Mouse (Mus musculus) neural tube, embryonic 14.5 days (tissue): ENCODE measurements around the gene Msi1. TPM values are rescaled to one million over a fixed set of nuclear protein-coding genes. Genes with fewer than 3 reads are reported as not detected.
A peak's percentile ranks its signal among the peaks of the same experiment; 100 is the strongest.
"Not testable (repeated sequence)": the region's sequence is repeated elsewhere in the genome, so short reads cannot be mapped to it uniquely, and the experiment has no call there.

Experiments
- ATAC-seq: fragments of 200-750 bp; cut with Nextera tagmentation; 2 replicates; pipeline ENCODE4 v1.8.0; 2017; ENCODE audit warnings: low read depth, mild to moderate bottlenecking, moderate TSS enrichment, moderate library complexity
- H3K27ac ChIP-seq: fragments of 300-500 bp; sonication (generic); 2 replicates; pipeline ENCODE4 v1.5.1; 2014; ENCODE audit warnings: low read depth, mild to moderate bottlenecking, control low read depth, low read length, moderate library complexity, mixed read lengths
- H3K27me3 ChIP-seq: fragments of 300-500 bp; sonication (generic); 2 replicates; pipeline ENCODE4 v1.6.1; 2014; ENCODE audit warnings: low read length; ENCODE audit not compliant: control insufficient read depth, insufficient read depth
- H3K36me3 ChIP-seq: fragments of 300-500 bp; sonication (generic); 2 replicates; pipeline ENCODE4 v1.6.1; 2014; ENCODE audit warnings: low read length, mixed read lengths; ENCODE audit not compliant: control insufficient read depth, insufficient read depth
- H3K4me1 ChIP-seq: fragments of 300-500 bp; sonication (generic); 2 replicates; pipeline ENCODE4 v1.6.1; 2014; ENCODE audit warnings: low read length; ENCODE audit not compliant: control insufficient read depth, insufficient read depth
- H3K4me2 ChIP-seq: fragments of 300-500 bp; sonication (generic); 2 replicates; pipeline ENCODE4 v1.6.1; 2014; ENCODE audit warnings: mild to moderate bottlenecking, low read depth, low read length, control low read depth
- H3K4me3 ChIP-seq: fragments of 300-500 bp; sonication (generic); 2 replicates; pipeline ENCODE4 v1.5.1; 2014; ENCODE audit warnings: low read depth, low read length, control low read depth, mixed read lengths
- H3K9ac ChIP-seq: fragments of 300-500 bp; sonication (generic); replicated peaks from 2 replicates; pipeline ENCODE4 v1.6.1; 2014; ENCODE audit warnings: low read depth, mild to moderate bottlenecking, control low read depth, low read length, mixed read lengths
- H3K9me3 ChIP-seq: fragments of 300-500 bp; sonication (generic); 2 replicates; pipeline ENCODE4 v1.6.1; 2016; ENCODE audit warnings: low read length; ENCODE audit not compliant: control insufficient read depth
- WGBS: fragments of 180-500 bp; shearing (Covaris S2); extraction: QIAGEN DNeasy Blood & Tissue Kit; methylation state at CpG from one replicate; pipeline ENCODE4 v1.1.7; 2014; 5-methylcytosine and 5-hydroxymethylcytosine counted together
- polyA plus RNA-seq: library from polyadenylated mRNA; unstranded; fragments of >200 nt; fragmentation: Nextera tagmentation; extraction: Ambion mirVana; gene quantifications from 2 replicates; pipeline ENCODE4 v1.2.1, GENCODE M21; 2014

Gene Msi1
- polyA plus RNA-seq, 1 experiment from 2014 or later, result 55.1 TPM

DNA sequence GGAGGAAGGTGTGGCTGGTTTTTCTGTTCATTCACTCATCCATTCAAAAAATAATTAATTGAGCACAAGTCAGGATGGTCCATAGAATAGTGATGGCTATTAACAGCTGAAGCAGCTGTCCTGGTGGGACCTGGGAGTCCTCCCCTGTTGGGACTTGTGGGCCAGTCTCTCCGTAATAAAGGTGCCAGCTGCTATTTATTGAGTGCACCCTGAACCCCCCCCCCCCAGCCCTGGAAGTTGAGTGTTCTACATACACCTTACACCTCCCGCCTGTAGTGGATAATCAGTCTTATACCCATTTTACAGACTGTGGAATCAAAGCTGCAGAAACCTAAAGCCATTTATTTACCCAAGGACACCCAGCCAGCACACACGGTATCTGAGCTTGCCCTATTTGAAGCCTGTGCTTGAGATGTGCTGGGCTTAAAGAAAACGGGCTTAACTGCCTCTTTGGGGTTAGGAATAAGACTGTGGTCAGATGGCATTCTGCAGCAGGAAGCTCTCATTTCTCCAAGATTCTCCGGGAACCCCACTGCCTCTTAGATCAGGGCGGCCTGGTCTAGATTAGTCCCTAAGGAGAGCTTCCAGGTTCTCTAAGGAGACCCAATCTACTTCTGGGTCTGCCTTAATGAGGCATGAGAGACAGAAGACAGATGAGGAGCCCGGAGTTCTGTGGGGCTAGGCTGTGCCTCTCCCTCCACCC lies 8.0 kb downstream of the Msi1 start:
- no peaks in the 10 kb centered on the region for H3K9me3 ChIP-seq
- WGBS, result 16% methylated on average over 7 of the region's 7 CpGs
- ATAC-seq, result peak; percentile 3; the same call in 1 of the 2 replicates
- H3K4me1 ChIP-seq, result peaks cover 58% of the 10 kb centered on the region
- no peak overlapping the region for H3K4me3 ChIP-seq
- peak overlapping the region; percentile 100 for H3K27ac ChIP-seq
- H3K4me2 ChIP-seq, result peak overlapping the region; percentile 64
- H3K27me3 ChIP-seq, result no peaks in the 10 kb centered on the region
- H3K9ac ChIP-seq, result peak overlapping the region; percentile 73; the same call in 1 of the 2 replicates
- H3K36me3 ChIP-seq, result peaks cover 27% of the 10 kb centered on the region

DNA sequence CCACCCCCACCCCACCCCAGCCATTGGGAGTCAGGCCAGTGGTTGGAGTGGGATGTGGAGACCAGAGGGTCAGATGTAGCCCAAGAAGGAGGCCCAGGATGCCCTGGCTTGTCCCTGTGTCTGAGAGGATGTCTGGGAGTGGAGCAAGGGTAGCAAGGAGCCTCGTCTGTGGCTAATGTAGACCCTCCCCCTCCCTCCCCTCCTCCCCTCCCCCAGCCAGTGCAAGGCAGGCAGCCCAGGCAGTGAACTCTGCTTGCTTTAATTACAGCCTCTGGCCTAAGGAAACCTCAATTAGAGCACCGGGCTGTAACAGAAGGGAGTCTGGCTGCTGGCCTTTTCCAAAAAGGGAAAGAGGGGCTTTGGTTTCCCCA lies 8.5 kb downstream of the Msi1 start:
- peaks cover 53% of the 10 kb centered on the region for H3K4me1 ChIP-seq
- H3K36me3 ChIP-seq, result peaks cover 30% of the 10 kb centered on the region
- H3K4me2 ChIP-seq, result peak overlapping the region; percentile 20; the same call in 1 of the 2 replicates
- no peak for ATAC-seq
- peak overlapping the region; percentile 100 for H3K27ac ChIP-seq
- WGBS, result 0% methylated on average over 2 of the region's 2 CpGs
- H3K9me3 ChIP-seq, result no peaks in the 10 kb centered on the region
- H3K9ac ChIP-seq, result peak overlapping the region; percentile 28; the same call in 1 of the 2 replicates
- H3K27me3 ChIP-seq, result no peaks in the 10 kb centered on the region
- H3K4me3 ChIP-seq, result no peak overlapping the region

DNA sequence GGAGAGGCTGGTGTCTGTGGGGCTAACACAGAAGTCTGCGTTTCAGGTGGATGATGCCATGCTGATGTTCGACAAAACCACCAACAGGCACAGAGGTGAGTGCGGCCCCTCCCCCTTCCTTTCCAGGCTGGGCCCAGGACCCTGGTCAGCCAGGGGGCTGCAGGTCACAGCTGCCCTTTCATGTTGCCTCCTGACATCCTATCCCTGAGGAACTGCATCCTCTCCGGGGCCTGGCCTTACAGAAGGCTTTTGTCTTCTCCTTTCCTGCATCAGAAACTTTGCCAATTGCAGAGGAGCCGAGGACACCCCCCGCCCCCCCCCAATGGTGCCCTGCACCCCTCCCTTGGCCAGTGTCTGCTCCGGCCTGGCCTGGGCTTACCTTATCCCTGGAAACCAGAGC lies 9.3 kb downstream of the Msi1 start:
- Histone ChIP-seq H3K9ac (no peak overlapping the region), H3K4me3 (no peak overlapping the region), H3K27ac (peak overlapping the region; percentile 100; the same call in 1 of the 2 replicates), H3K4me2 (peak overlapping the region; percentile 20; the same call in 1 of the 2 replicates), H3K27me3 (no peaks in the 10 kb centered on the region), H3K36me3 (peaks cover 35% of the 10 kb centered on the region), H3K9me3 (no peaks in the 10 kb centered on the region), H3K4me1 (peaks cover 52% of the 10 kb centered on the region)
- WGBS, result 39% methylated on average over 7 of the region's 7 CpGs
- no peak for ATAC-seq

DNA sequence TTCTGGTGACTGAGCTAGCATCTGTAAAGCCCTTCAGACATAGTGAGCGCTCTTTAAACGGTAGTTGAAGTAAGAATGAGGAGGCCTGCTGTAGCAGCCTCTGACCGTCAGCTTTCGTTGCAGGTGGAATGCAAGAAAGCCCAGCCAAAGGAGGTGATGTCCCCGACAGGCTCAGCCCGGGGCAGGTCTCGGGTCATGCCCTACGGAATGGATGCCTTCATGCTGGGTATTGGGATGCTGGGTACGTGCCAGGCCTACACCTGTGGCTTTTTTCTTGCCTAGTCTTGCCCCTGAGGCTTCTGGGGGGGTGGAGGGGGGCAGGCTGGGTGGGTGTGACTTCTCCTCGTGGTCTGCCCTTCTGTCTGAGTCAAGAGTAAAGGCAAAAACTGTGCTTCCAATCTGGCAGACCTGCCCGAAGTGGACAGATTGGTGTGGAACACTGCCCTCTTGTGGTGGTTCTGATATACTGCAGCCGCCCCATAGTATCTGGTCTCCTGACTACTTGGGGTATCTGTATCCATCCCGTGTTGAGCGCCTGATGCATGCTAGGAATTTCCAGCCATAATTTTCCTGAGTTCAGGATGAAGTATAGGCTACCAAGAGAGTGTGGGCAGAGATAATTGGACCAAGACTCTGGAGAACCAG lies 11.9 kb downstream of the Msi1 start:
- 37% methylated on average over 14 of the region's 14 CpGs for WGBS
- no peak overlapping the region for H3K4me2 ChIP-seq
- H3K36me3 ChIP-seq, result peaks cover 54% of the 10 kb centered on the region
- no peak overlapping the region for H3K4me3 ChIP-seq
- no peaks in the 10 kb centered on the region for H3K9me3 ChIP-seq
- H3K9ac ChIP-seq, result no peak overlapping the region
- ATAC-seq, result no peak
- H3K27ac ChIP-seq, result 0 out of 2 replicates have a peak overlapping the region, but pooled peaks have one; percentile 16
- H3K27me3 ChIP-seq, result no peaks in the 10 kb centered on the region
- H3K4me1 ChIP-seq, result peaks cover 25% of the 10 kb centered on the region

DNA sequence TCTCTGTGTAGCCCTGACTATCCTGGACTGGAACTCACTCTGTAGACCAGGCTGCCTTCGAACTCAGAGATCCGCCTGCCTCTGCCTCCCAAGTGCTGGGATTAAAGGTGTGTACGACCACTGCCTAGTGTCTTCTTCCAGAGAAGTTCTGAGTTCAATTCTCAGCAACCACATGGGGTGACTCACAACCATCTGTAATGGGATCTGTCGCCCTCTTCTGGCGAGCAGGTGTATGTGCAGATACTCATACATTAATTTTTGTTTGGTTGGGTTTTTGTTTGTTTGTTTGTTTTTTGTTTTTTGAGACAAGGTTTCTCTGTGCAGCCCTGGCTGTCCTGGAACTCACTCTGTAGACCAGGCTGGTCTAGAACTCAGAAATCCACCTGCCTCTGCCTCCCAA lies 13.3 kb downstream of the Msi1 start:
- not testable (repeated sequence) for H3K27ac ChIP-seq, H3K4me2 ChIP-seq, H3K9me3 ChIP-seq, H3K9ac ChIP-seq, ATAC-seq, H3K4me3 ChIP-seq, H3K27me3 ChIP-seq
- 75% methylated on average over 5 of the region's 5 CpGs for WGBS
- H3K4me1 ChIP-seq, result peaks cover 12% of the 10 kb centered on the region
- H3K36me3 ChIP-seq, result peaks cover 60% of the 10 kb centered on the region

DNA sequence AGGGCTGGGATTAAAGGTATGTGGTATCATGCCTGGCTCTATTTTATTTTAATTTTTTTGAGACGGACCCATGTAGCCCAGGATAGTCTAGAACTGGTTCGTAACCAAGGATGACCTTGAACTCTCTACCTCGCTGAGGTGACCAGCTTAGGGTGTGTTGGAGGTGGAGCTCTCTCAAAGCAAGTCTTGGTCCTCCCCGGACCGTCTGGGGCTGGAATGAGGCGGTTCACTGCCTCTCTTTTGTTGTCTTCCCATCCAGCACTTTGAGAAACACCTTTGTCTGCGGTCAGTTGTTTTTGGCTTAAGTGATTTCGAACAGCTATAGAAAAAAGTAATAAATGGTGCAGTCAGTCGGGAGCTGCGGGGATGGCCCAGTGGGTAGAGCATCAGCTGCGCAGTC lies 14.7 kb downstream of the Msi1 start:
- ATAC-seq, result no peak
- Histone ChIP-seq H3K9ac (no peak overlapping the region), H3K36me3 (peaks cover 54% of the 10 kb centered on the region), H3K27ac (no peak overlapping the region), H3K27me3 (no peaks in the 10 kb centered on the region), H3K9me3 (no peaks in the 10 kb centered on the region), H3K4me3 (no peak overlapping the region), H3K4me2 (no peak overlapping the region), H3K4me1 (no peaks in the 10 kb centered on the region)
- 83% methylated on average over 11 of the region's 11 CpGs for WGBS

DNA sequence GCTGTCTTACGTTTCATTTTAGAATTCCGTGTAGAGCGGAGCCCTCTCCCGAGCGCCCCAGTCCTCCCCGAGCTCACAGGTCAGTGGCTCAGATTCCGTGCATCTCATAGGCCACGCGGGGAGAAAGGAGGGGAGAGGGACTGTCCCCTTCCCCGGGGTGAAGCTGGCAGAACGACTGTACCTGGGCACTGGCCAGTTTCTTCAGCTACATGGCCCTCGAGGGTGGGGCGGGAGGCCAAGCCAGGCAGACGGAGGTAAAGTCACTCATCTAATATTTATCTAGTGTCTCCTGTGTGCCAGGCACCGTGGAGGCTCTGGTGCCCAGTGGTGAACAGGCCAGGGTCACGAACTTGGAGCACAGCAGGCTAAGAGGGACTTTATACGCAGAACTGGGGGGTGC lies 17.7 kb downstream of the Msi1 start:
- no peak for ATAC-seq
- no peaks in the 10 kb centered on the region for H3K9me3 ChIP-seq
- H3K9ac ChIP-seq, result no peak overlapping the region
- H3K4me1 ChIP-seq, result no peaks in the 10 kb centered on the region
- no peak overlapping the region for H3K27ac ChIP-seq
- no peak overlapping the region for H3K4me3 ChIP-seq
- H3K4me2 ChIP-seq, result no peak overlapping the region
- H3K27me3 ChIP-seq, result no peaks in the 10 kb centered on the region
- 86% methylated on average over 17 of the region's 17 CpGs for WGBS
- peaks cover 66% of the 10 kb centered on the region for H3K36me3 ChIP-seq

DNA sequence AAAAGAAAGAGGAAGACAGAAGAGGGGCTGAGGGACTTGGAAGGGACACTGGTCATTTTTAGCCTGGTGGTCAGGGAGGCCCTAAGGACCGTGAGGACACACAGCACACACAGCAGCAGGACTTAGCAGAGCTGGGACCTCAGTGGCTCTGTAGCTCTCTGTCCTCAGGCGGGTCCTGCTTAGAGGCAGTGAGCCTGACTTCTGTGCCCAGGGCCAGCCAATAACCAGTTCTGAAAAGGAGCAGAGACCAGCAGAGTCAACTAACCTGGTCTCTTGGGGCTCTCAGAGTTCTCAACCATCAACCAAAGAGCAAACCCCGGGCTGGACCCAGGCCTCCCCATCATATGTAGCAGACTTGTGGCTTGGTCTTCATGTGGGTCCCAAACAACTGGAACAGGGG lies 19.8 kb downstream of the Msi1 start:
- Histone ChIP-seq H3K4me1 (no peaks in the 10 kb centered on the region), H3K4me2 (no peak overlapping the region), H3K27ac (no peak overlapping the region), H3K36me3 (peaks cover 62% of the 10 kb centered on the region), H3K9ac (no peak overlapping the region), H3K27me3 (no peaks in the 10 kb centered on the region), H3K9me3 (no peaks in the 10 kb centered on the region), H3K4me3 (no peak overlapping the region)
- no peak for ATAC-seq
- 85% methylated on average over 3 of the region's 3 CpGs for WGBS
